Mouse (Mus musculus) liver, adult 2 months (tissue): ENCODE data around the gene Ctnnd1. TPM values are rescaled to one million over a fixed set of nuclear protein-coding genes. Genes with fewer than 3 reads are reported as not detected.

Experiments used
- DNase-seq: peaks from one replicate; pipeline ENCODE4 v3.0.0-alpha.2; 2011; ENCODE audit warnings: low read depth, low spot score; ENCODE audit errors: extremely low read depth
- H3K27ac ChIP-seq: fragments of 200-500 bp; replicated peaks from 2 replicates; pipeline ENCODE4 v1.5.1; 2012; ENCODE audit warnings: low read depth, mild to moderate bottlenecking, control low read depth, inconsistent platforms, low read length; ENCODE audit not compliant: insufficient read depth
- H3K27me3 ChIP-seq: fragments of 200-500 bp; 2 replicates; pipeline ENCODE4 v1.6.1; 2012; ENCODE audit warnings: mild to moderate bottlenecking, moderate library complexity, low read length, inconsistent platforms; ENCODE audit not compliant: control insufficient read depth, insufficient read depth
- H3K36me3 ChIP-seq: fragments of 200-500 bp; 2 replicates; pipeline ENCODE4 v1.6.1; 2012; ENCODE audit warnings: low read length, inconsistent platforms; ENCODE audit not compliant: control insufficient read depth, insufficient read depth
- H3K4me1 ChIP-seq: fragments of 200-500 bp; 2 replicates; pipeline ENCODE4 v1.6.1; 2011; ENCODE audit warnings: low read length; ENCODE audit not compliant: control insufficient read depth, insufficient read depth
- H3K4me3 ChIP-seq: fragments of 200-500 bp; 2 replicates; pipeline ENCODE4 v1.5.1; 2011; ENCODE audit warnings: low read depth, mild to moderate bottlenecking, control low read depth, low read length, moderate library complexity; ENCODE audit not compliant: insufficient read depth
- H3K79me2 ChIP-seq: fragments of 200-500 bp; 2 replicates; pipeline ENCODE4 v1.6.1; 2012; ENCODE audit warnings: inconsistent platforms, mild to moderate bottlenecking, low read length, moderate library complexity; ENCODE audit not compliant: control insufficient read depth, insufficient read depth
- H3K9ac ChIP-seq: fragments of 200-500 bp; 2 replicates; pipeline ENCODE4 v1.6.1; 2012; ENCODE audit warnings: low read depth, mild to moderate bottlenecking, control low read depth, inconsistent platforms, low read length
- CTCF ChIP-seq: fragments of 200-500 bp; IDR thresholded peaks from 2 replicates; pipeline ENCODE4 v1.5.1; 2011; ENCODE audit warnings: low read depth, low read length, control low read depth
- POLR2A ChIP-seq: fragments of 200-500 bp; IDR thresholded peaks from 2 replicates; pipeline ENCODE4 v1.6.1; 2011; ENCODE audit warnings: low read length, control low read depth; ENCODE audit not compliant: insufficient read depth; ENCODE audit errors: extremely low read depth
- WGBS: fragments of 180-500 bp; shearing (Covaris S2); methylation state at CpG from one replicate; pipeline ENCODE4 v1.1.7; 2018; 5-methylcytosine and 5-hydroxymethylcytosine counted together
- polyA plus RNA-seq: library from polyadenylated mRNA; depleted of rRNA; stranded (reverse); fragments of >200 nt; gene quantifications from 2 replicates; pipeline ENCODE4 v1.2.3, GENCODE M21; 2012
- total RNA-seq: library from RNA; depleted of rRNA; stranded (reverse); fragments of >200 nt; gene quantifications from 2 replicates; pipeline ENCODE4 v1.2.3, GENCODE M21; 2014

Ctnnd1 gene
- total and polyA plus RNA-seq, 2 experiments: 31.4 to 47.4 TPM

- no peak overlapping the region for H3K27ac ChIP-seq
- H3K4me3 ChIP-seq: no peak overlapping the region
- peaks cover 3% of the 10 kb centered on the region; the same call in 1 of the 2 replicates for H3K4me1 ChIP-seq
- H3K9ac ChIP-seq: no peak overlapping the region
- H3K79me2 ChIP-seq: peaks cover 3% of the 10 kb centered on the region; the same call in 1 of the 2 replicates
- no peaks in the 10 kb centered on the region for H3K27me3 ChIP-seq
- DNase-seq: no peak
- no peaks in the 10 kb centered on the region for H3K36me3 ChIP-seq
- WGBS: 77% methylated on average over 1 of the region's 1 CpGs
- no peak for TF ChIP-seq POLR2A
- TF ChIP-seq CTCF: no peak
These were observed 5.3 kb upstream of the Ctnnd1 start for GRCm38 (mm10) chr2:84655864-84656263.

GRCm38 (mm10) chr2:84653354-84653753, 2.8 kb upstream of the Ctnnd1 start:
- TF ChIP-seq CTCF: no peak
- TF ChIP-seq POLR2A: no peak

GRCm38 (mm10) chr2:84649674-84650073, 891 bp downstream of the Ctnnd1 start:
- WGBS: under 1% methylated on average over 10 of the region's 10 CpGs
- H3K4me1 ChIP-seq: peaks cover 14% of the 10 kb centered on the region
- peak; percentile 43 for DNase-seq
- peak overlapping the region; percentile 87 for H3K27ac ChIP-seq
- TF ChIP-seq CTCF (no peak), POLR2A (no peak)
- peaks cover 18% of the 10 kb centered on the region for H3K79me2 ChIP-seq
- peak overlapping the region; percentile 95 for H3K9ac ChIP-seq
- H3K27me3 ChIP-seq: no peaks in the 10 kb centered on the region
- H3K36me3 ChIP-seq: no peaks in the 10 kb centered on the region; the same call in 1 of the 2 replicates
- H3K4me3 ChIP-seq: peak overlapping the region; percentile 55

More at GRCm38 (mm10) chr2:84653354-84653753, 2.8 kb upstream of the Ctnnd1 start:
- Histone ChIP-seq H3K9ac (no peak overlapping the region), H3K4me1 (peaks cover 1% of the 10 kb centered on the region), H3K27me3 (no peaks in the 10 kb centered on the region), H3K27ac (no peak overlapping the region), H3K36me3 (no peaks in the 10 kb centered on the region), H3K79me2 (peaks cover 2% of the 10 kb centered on the region; the same call in 1 of the 2 replicates), H3K4me3 (no peak overlapping the region)
- DNase-seq: no peak

- DNase-seq: no peak
- peak overlapping the region; percentile 41 for H3K4me3 ChIP-seq
- TF ChIP-seq POLR2A (no peak), CTCF (no peak)
- no peak overlapping the region for H3K27ac ChIP-seq
- no peaks in the 10 kb centered on the region; the same call in 1 of the 2 replicates for H3K36me3 ChIP-seq
- peak overlapping the region; percentile 40 for H3K9ac ChIP-seq
- H3K27me3 ChIP-seq: no peaks in the 10 kb centered on the region
- H3K4me1 ChIP-seq: peaks cover 20% of the 10 kb centered on the region
- WGBS: 7% methylated on average over 6 of the region's 6 CpGs
- peaks cover 24% of the 10 kb centered on the region for H3K79me2 ChIP-seq
These were observed 2.2 kb downstream of the Ctnnd1 start for GRCm38 (mm10) chr2:84648369-84648768.

- TF ChIP-seq CTCF (no peak), POLR2A (no peak)
- Histone ChIP-seq H3K27ac (peak overlapping the region; percentile 37), H3K36me3 (no peaks in the 10 kb centered on the region; the same call in 1 of the 2 replicates), H3K27me3 (no peaks in the 10 kb centered on the region), H3K4me3 (no peak overlapping the region; the same call in 1 of the 2 replicates), H3K4me1 (peaks cover 26% of the 10 kb centered on the region), H3K79me2 (peaks cover 30% of the 10 kb centered on the region), H3K9ac (peak overlapping the region; percentile 40; the same call in 1 of the 2 replicates)
- peak; percentile 64 for DNase-seq
- WGBS: 52% methylated on average over 6 of the region's 6 CpGs
These were observed 3.5 kb downstream of the Ctnnd1 start for GRCm38 (mm10) chr2:84647051-84647568.

GRCm38 (mm10) chr2:84646138-84646537, 4.4 kb downstream of the Ctnnd1 start:
- 47% methylated on average over 1 of the region's 1 CpGs for WGBS
- Histone ChIP-seq H3K4me3 (no peak overlapping the region), H3K27me3 (no peaks in the 10 kb centered on the region), H3K79me2 (peaks cover 39% of the 10 kb centered on the region), H3K9ac (no peak overlapping the region), H3K36me3 (peaks cover 2% of the 10 kb centered on the region), H3K27ac (no peak overlapping the region), H3K4me1 (peaks cover 32% of the 10 kb centered on the region)
- DNase-seq: no peak
- TF ChIP-seq POLR2A (no peak), CTCF (no peak)
